Mouse (Mus musculus): ENCODE results near the gene Polr3gl. TPM values are rescaled to one million over a fixed set of nuclear protein-coding genes. Genes with fewer than 3 reads are reported as not detected.
A peak's percentile ranks its signal among the peaks of the same experiment; 100 is the strongest.

Gene Polr3gl
- 20.5 and 22.9 TPM in 2 replicates for polyA plus RNA-seq (2014; fragmentation: Nextera tagmentation; extraction: Ambion mirVana)

- no peaks in the 10 kb centered on the region for H3K27me3 ChIP-seq (ENCODE audit: control insufficient read depth, insufficient read depth, low read length)
- peaks cover 23% of the 10 kb centered on the region for H3K4me1 ChIP-seq (ENCODE audit: control insufficient read depth, insufficient read depth, low read length)
- peak within 1 kb of the TSS; percentile 58 for H3K9ac ChIP-seq (replicated peaks; ENCODE audit: low read depth, low read length)
- H3K36me3 ChIP-seq (ENCODE audit: control insufficient read depth, insufficient read depth, low read length), result no peaks in the 10 kb centered on the region
- H3K27ac ChIP-seq (ENCODE audit: low read depth, low read length), result peak within 1 kb of the TSS; percentile 82
- peak; percentile 87 for ATAC-seq (ENCODE audit: low read depth)
- peak within 1 kb of the TSS; percentile 73 for H3K4me2 ChIP-seq (ENCODE audit: low read depth, low read length)
- H3K9me3 ChIP-seq (ENCODE audit: control insufficient read depth, low read length), result no peaks in the 10 kb centered on the region
- WGBS, result under 1% methylated on average over 35 of the region's 38 CpGs
- peak within 1 kb of the TSS; percentile 57 for H3K4me3 ChIP-seq (ENCODE audit: low read depth, low read length)
These were observed at the start of gene Polr3gl for GRCm38 (mm10) chr3:96593790-96594560. TSS of gene Polr3gl (minus strand) at chr3:96594181.

GRCm38 (mm10) chr3:96639219-96639618, 45.2 kb upstream of the Polr3gl start:
- no peak for ATAC-seq (ENCODE audit: low read depth)
- H3K27ac ChIP-seq (ENCODE audit: low read depth, low read length), result no peak overlapping the region
- no peak overlapping the region for H3K9ac ChIP-seq (replicated peaks; ENCODE audit: low read depth, low read length)
- H3K4me2 ChIP-seq (ENCODE audit: low read depth, low read length), result no peak overlapping the region
- 81% methylated on average over 1 of the region's 1 CpGs for WGBS
- no peak overlapping the region for H3K4me3 ChIP-seq (ENCODE audit: low read depth, low read length)
- H3K9me3 ChIP-seq (ENCODE audit: control insufficient read depth, low read length), result no peaks in the 10 kb centered on the region
- H3K36me3 ChIP-seq (ENCODE audit: control insufficient read depth, insufficient read depth, low read length), result peaks cover 17% of the 10 kb centered on the region
- H3K4me1 ChIP-seq (ENCODE audit: control insufficient read depth, insufficient read depth, low read length), result peaks cover 11% of the 10 kb centered on the region; the same call in 1 of the 2 replicates
- no peaks in the 10 kb centered on the region for H3K27me3 ChIP-seq (ENCODE audit: control insufficient read depth, insufficient read depth, low read length)

DNA sequence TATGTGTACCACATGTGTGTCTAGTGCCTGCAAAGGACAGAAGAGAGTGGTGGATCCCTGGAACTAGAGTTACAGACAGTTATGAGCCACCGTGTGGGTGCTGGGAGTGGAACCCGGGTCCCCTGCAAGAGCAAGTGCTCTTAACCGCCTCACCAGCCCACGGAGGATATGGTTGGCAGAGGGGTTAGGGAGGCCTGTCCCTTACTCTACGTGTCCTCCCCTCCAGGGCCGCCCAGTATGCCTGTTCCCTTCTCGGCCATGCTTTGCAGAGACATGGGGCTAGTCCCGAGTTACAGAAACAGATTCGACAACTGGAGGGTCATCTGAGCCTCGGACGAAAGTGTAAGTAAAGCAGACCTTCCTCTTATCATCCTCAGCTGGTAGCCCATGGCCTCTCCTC, 42.5 kb upstream of the Polr3gl start:
- Histone ChIP-seq H3K4me2 (ENCODE audit: low read depth, low read length) (peak overlapping the region; percentile 91), H3K4me1 (ENCODE audit: control insufficient read depth, insufficient read depth, low read length) (peaks cover 11% of the 10 kb centered on the region; the same call in 1 of the 2 replicates), H3K9me3 (ENCODE audit: control insufficient read depth, low read length) (no peaks in the 10 kb centered on the region), H3K4me3 (ENCODE audit: low read depth, low read length) (peak overlapping the region; percentile 90), H3K27ac (ENCODE audit: low read depth, low read length) (no peak overlapping the region), H3K9ac (replicated peaks; ENCODE audit: low read depth, low read length) (no peak overlapping the region), H3K36me3 (ENCODE audit: control insufficient read depth, insufficient read depth, low read length) (peaks cover 21% of the 10 kb centered on the region), H3K27me3 (ENCODE audit: control insufficient read depth, insufficient read depth, low read length) (no peaks in the 10 kb centered on the region)
- 73% methylated on average over 11 of the region's 11 CpGs for WGBS
- no peak for ATAC-seq (ENCODE audit: low read depth)

- H3K27ac ChIP-seq (ENCODE audit: low read depth, low read length), result peak overlapping the region; percentile 82; the same call in 1 of the 2 replicates
- ATAC-seq (ENCODE audit: low read depth), result peak; percentile 12; the same call in 1 of the 2 replicates
These were observed 41.9 kb upstream of the Polr3gl start for GRCm38 (mm10) chr3:96635906-96636305.

GRCm38 (mm10) chr3:96634928-96635879, 41.2 kb upstream of the Polr3gl start, which contains the start of the genes Pex11b and Gm42957:
TSS of gene Pex11b (plus strand) at chr3:96635376.
TSS of gene Gm42957 (plus strand) at chr3:96635474.
- H3K9ac ChIP-seq (replicated peaks; ENCODE audit: low read depth, low read length), result peak within 1 kb of the TSS; percentile 90
- WGBS, result 2% methylated on average over 60 of the region's 60 CpGs
- peak; percentile 92 for ATAC-seq (ENCODE audit: low read depth)

More at GRCm38 (mm10) chr3:96635906-96636305, 41.9 kb upstream of the Polr3gl start:
- no peaks in the 10 kb centered on the region for H3K27me3 ChIP-seq (ENCODE audit: control insufficient read depth, insufficient read depth, low read length)
- H3K9me3 ChIP-seq (ENCODE audit: control insufficient read depth, low read length), result no peaks in the 10 kb centered on the region
- H3K4me1 ChIP-seq (ENCODE audit: control insufficient read depth, insufficient read depth, low read length), result peaks cover 16% of the 10 kb centered on the region
- H3K9ac ChIP-seq (replicated peaks; ENCODE audit: low read depth, low read length), result peak overlapping the region; percentile 90
- 12% methylated on average over 15 of the region's 15 CpGs for WGBS
- peak overlapping the region; percentile 90 for H3K4me3 ChIP-seq (ENCODE audit: low read depth, low read length)
- H3K4me2 ChIP-seq (ENCODE audit: low read depth, low read length), result peak overlapping the region; percentile 91
- peaks cover 25% of the 10 kb centered on the region for H3K36me3 ChIP-seq (ENCODE audit: control insufficient read depth, insufficient read depth, low read length)

DNA sequence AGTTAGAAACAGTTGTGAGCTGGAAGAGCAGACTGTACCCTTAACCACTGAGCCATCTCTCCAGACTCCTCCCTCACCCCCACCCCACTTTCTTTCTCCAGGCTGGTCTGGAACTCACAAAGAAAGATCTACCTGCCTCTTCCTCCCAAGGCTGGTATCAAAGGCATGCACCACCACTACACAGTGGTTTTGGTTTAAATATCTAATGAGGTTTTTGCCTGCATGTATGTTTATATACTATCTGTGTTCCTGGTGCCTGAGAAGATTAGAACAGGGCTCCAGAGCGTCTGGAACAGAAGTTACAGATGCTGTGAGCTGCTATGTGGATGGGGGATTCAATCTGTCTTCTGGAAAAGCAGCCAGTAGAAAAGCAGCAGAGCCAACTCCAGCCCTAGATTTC, 40.0 kb upstream of the Polr3gl start:
- Histone ChIP-seq H3K36me3 (ENCODE audit: control insufficient read depth, insufficient read depth, low read length) (peaks cover 25% of the 10 kb centered on the region), H3K27me3 (ENCODE audit: control insufficient read depth, insufficient read depth, low read length) (no peaks in the 10 kb centered on the region), H3K9me3 (ENCODE audit: control insufficient read depth, low read length) (no peaks in the 10 kb centered on the region), H3K4me2 (ENCODE audit: low read depth, low read length) (no peak overlapping the region), H3K9ac (replicated peaks; ENCODE audit: low read depth, low read length) (no peak overlapping the region), H3K27ac (ENCODE audit: low read depth, low read length) (no peak overlapping the region), H3K4me3 (ENCODE audit: low read depth, low read length) (no peak overlapping the region), H3K4me1 (ENCODE audit: control insufficient read depth, insufficient read depth, low read length) (peaks cover 21% of the 10 kb centered on the region)
- ATAC-seq (ENCODE audit: low read depth), result no peak
- WGBS, result 76% methylated on average over 1 of the region's 1 CpGs

More at GRCm38 (mm10) chr3:96634928-96635879, 41.2 kb upstream of the Polr3gl start, which contains the start of the genes Pex11b and Gm42957:
- no peaks in the 10 kb centered on the region for H3K27me3 ChIP-seq (ENCODE audit: control insufficient read depth, insufficient read depth, low read length)
- H3K4me3 ChIP-seq (ENCODE audit: low read depth, low read length), result peak within 1 kb of the TSS; percentile 90
- peaks cover 21% of the 10 kb centered on the region for H3K4me1 ChIP-seq (ENCODE audit: control insufficient read depth, insufficient read depth, low read length)
- peaks cover 25% of the 10 kb centered on the region for H3K36me3 ChIP-seq (ENCODE audit: control insufficient read depth, insufficient read depth, low read length)
- H3K4me2 ChIP-seq (ENCODE audit: low read depth, low read length), result peak within 1 kb of the TSS; percentile 91
- no peaks in the 10 kb centered on the region for H3K9me3 ChIP-seq (ENCODE audit: control insufficient read depth, low read length)
- peak within 1 kb of the TSS; percentile 82 for H3K27ac ChIP-seq (ENCODE audit: low read depth, low read length)

GRCm38 (mm10) chr3:96632058-96632457, 38.1 kb upstream of the Polr3gl start:
- no peak overlapping the region for H3K9ac ChIP-seq (replicated peaks; ENCODE audit: low read depth, low read length)
- H3K9me3 ChIP-seq (ENCODE audit: control insufficient read depth, low read length), result no peaks in the 10 kb centered on the region
- no peak for ATAC-seq (ENCODE audit: low read depth)
- no peaks in the 10 kb centered on the region for H3K27me3 ChIP-seq (ENCODE audit: control insufficient read depth, insufficient read depth, low read length)
- H3K36me3 ChIP-seq (ENCODE audit: control insufficient read depth, insufficient read depth, low read length), result peaks cover 14% of the 10 kb centered on the region
- H3K4me2 ChIP-seq (ENCODE audit: low read depth, low read length), result no peak overlapping the region
- H3K27ac ChIP-seq (ENCODE audit: low read depth, low read length), result no peak overlapping the region
- peaks cover 21% of the 10 kb centered on the region for H3K4me1 ChIP-seq (ENCODE audit: control insufficient read depth, insufficient read depth, low read length)
- no peak overlapping the region for H3K4me3 ChIP-seq (ENCODE audit: low read depth, low read length)

GRCm38 (mm10) chr3:96629729-96630600, 36.0 kb upstream of the Polr3gl start, which contains the start of gene Rbm8a:
TSS of gene Rbm8a (plus strand) at chr3:96629933.
- Histone ChIP-seq H3K27me3 (ENCODE audit: control insufficient read depth, insufficient read depth, low read length) (no peaks in the 10 kb centered on the region), H3K4me2 (ENCODE audit: low read depth, low read length) (peak within 1 kb of the TSS; percentile 76), H3K4me3 (ENCODE audit: low read depth, low read length) (peak within 1 kb of the TSS; percentile 67), H3K9ac (replicated peaks; ENCODE audit: low read depth, low read length) (peak within 1 kb of the TSS; percentile 67), H3K4me1 (ENCODE audit: control insufficient read depth, insufficient read depth, low read length) (peaks cover 13% of the 10 kb centered on the region), H3K27ac (ENCODE audit: low read depth, low read length) (peak within 1 kb of the TSS; percentile 46), H3K36me3 (ENCODE audit: control insufficient read depth, insufficient read depth, low read length) (peaks cover 14% of the 10 kb centered on the region), H3K9me3 (ENCODE audit: control insufficient read depth, low read length) (no peaks in the 10 kb centered on the region)
- ATAC-seq (ENCODE audit: low read depth), result peak; percentile 95
- WGBS, result 2% methylated on average over 48 of the region's 48 CpGs

Measured in neural tube, embryonic 14.5 days (tissue).